Mouse (Mus musculus) forebrain, embryonic 12.5 days (tissue): ENCODE data around the gene Cftr. TPM values are rescaled to one million over a fixed set of nuclear protein-coding genes. Genes with fewer than 3 reads are reported as not detected.

Experiments
- ATAC-seq: fragments of 200-750 bp; cut with Nextera tagmentation; 2 replicates; pipeline ENCODE4 v1.8.0; 2017; ENCODE audit warnings: moderate TSS enrichment; ENCODE audit not compliant: low FRiP score
- H3K27ac ChIP-seq: fragments of 300-500 bp; sonication (generic); 2 replicates; pipeline ENCODE4 v1.5.1; 2016; ENCODE audit warnings: mild to moderate bottlenecking
- H3K27me3 ChIP-seq: fragments of 300-500 bp; sonication (generic); 2 replicates; pipeline ENCODE4 v1.6.1; 2016; ENCODE audit warnings: mild to moderate bottlenecking
- H3K36me3 ChIP-seq: fragments of 300-500 bp; sonication (generic); replicated peaks from 2 replicates; pipeline ENCODE4 v1.6.1; 2016; ENCODE audit warnings: mild to moderate bottlenecking
- H3K4me1 ChIP-seq: fragments of 300-500 bp; sonication (generic); 2 replicates; pipeline ENCODE4 v1.6.1; 2016
- H3K4me2 ChIP-seq: fragments of 300-500 bp; sonication (generic); 2 replicates; pipeline ENCODE4 v1.6.1; 2016; ENCODE audit warnings: mild to moderate bottlenecking, moderate library complexity
- H3K4me3 ChIP-seq: fragments of 300-500 bp; sonication (generic); replicated peaks from 2 replicates; pipeline ENCODE4 v1.5.1; 2016; ENCODE audit warnings: mild to moderate bottlenecking
- H3K9ac ChIP-seq: fragments of 300-500 bp; sonication (generic); 2 replicates; pipeline ENCODE4 v1.6.1; 2016; ENCODE audit warnings: mild to moderate bottlenecking
- H3K9me3 ChIP-seq: fragments of 300-500 bp; sonication (generic); 2 replicates; pipeline ENCODE4 v1.6.1; 2016
- WGBS: fragments of 180-500 bp; shearing (Covaris S2); methylation state at CpG from one replicate; pipeline ENCODE4 v1.1.7; 2016; 5-methylcytosine and 5-hydroxymethylcytosine counted together
- polyA plus RNA-seq: library from polyadenylated mRNA; unstranded; fragments of >200 nt; fragmentation: Nextera tagmentation; extraction: Ambion mirVana; gene quantifications from 2 replicates; pipeline ENCODE4 v1.2.1, GENCODE M21; 2016

Gene Cftr
- polyA plus RNA-seq, 1 experiment from 2014 or later, result 0.24 TPM

- H3K4me3 ChIP-seq, result no peak overlapping the region
Observed at GRCm38 (mm10) chr6:18338307-18338706, 167.8 kb downstream of the Cftr start.

GRCm38 (mm10) chr6:18344272-18344671, 173.8 kb downstream of the Cftr start:
- 94% methylated on average over 2 of the region's 2 CpGs for WGBS
- no peak overlapping the region for H3K4me3 ChIP-seq
- no peak overlapping the region for H3K9ac ChIP-seq
- H3K27ac ChIP-seq, result no peak overlapping the region
- no peak for ATAC-seq
- no peaks in the 10 kb centered on the region for H3K4me1 ChIP-seq
- no peak overlapping the region for H3K4me2 ChIP-seq
- no peaks in the 10 kb centered on the region for H3K27me3 ChIP-seq
- no peaks in the 10 kb centered on the region for H3K9me3 ChIP-seq
- no peaks in the 10 kb centered on the region for H3K36me3 ChIP-seq

More at GRCm38 (mm10) chr6:18338307-18338706, 167.8 kb downstream of the Cftr start:
- no peaks in the 10 kb centered on the region for H3K4me1 ChIP-seq
- H3K4me2 ChIP-seq, result no peak overlapping the region
- no peaks in the 10 kb centered on the region for H3K36me3 ChIP-seq
- no peak overlapping the region for H3K9ac ChIP-seq
- no peaks in the 10 kb centered on the region for H3K9me3 ChIP-seq
- H3K27me3 ChIP-seq, result no peaks in the 10 kb centered on the region
- ATAC-seq, result no peak
- H3K27ac ChIP-seq, result no peak overlapping the region

GRCm38 (mm10) chr6:18349153-18349858, 178.8 kb downstream of the Cftr start:
- 65% methylated on average over 3 of the region's 3 CpGs for WGBS
- H3K4me3 ChIP-seq, result no peak overlapping the region
- no peak overlapping the region for H3K4me2 ChIP-seq
- H3K9ac ChIP-seq, result no peak overlapping the region
- H3K4me1 ChIP-seq, result no peaks in the 10 kb centered on the region
- H3K36me3 ChIP-seq, result no peaks in the 10 kb centered on the region
- no peak overlapping the region for H3K27ac ChIP-seq
- ATAC-seq, result no peak
- H3K27me3 ChIP-seq, result no peaks in the 10 kb centered on the region
- no peaks in the 10 kb centered on the region for H3K9me3 ChIP-seq

GRCm38 (mm10) chr6:18360154-18360553, 189.7 kb downstream of the Cftr start:
- no peak overlapping the region for H3K9ac ChIP-seq
- H3K27ac ChIP-seq, result no peak overlapping the region
- no peaks in the 10 kb centered on the region for H3K9me3 ChIP-seq
- ATAC-seq, result no peak
- 73% methylated on average over 1 of the region's 1 CpGs for WGBS
- no peaks in the 10 kb centered on the region for H3K27me3 ChIP-seq
- H3K4me1 ChIP-seq, result no peaks in the 10 kb centered on the region
- no peak overlapping the region for H3K4me3 ChIP-seq
- no peak overlapping the region for H3K4me2 ChIP-seq
- H3K36me3 ChIP-seq, result no peaks in the 10 kb centered on the region

GRCm38 (mm10) chr6:18360955-18361354, 190.5 kb downstream of the Cftr start:
- Histone ChIP-seq H3K4me2 (no peak overlapping the region), H3K9ac (no peak overlapping the region), H3K4me3 (no peak overlapping the region), H3K27me3 (no peaks in the 10 kb centered on the region), H3K27ac (no peak overlapping the region), H3K9me3 (no peaks in the 10 kb centered on the region), H3K36me3 (no peaks in the 10 kb centered on the region), H3K4me1 (no peaks in the 10 kb centered on the region)
- ATAC-seq, result no peak

GRCm38 (mm10) chr6:18362232-18362631, 191.7 kb downstream of the Cftr start:
- Histone ChIP-seq H3K36me3 (no peaks in the 10 kb centered on the region), H3K27me3 (no peaks in the 10 kb centered on the region), H3K4me3 (no peak overlapping the region), H3K9ac (no peak overlapping the region), H3K9me3 (no peaks in the 10 kb centered on the region), H3K4me2 (no peak overlapping the region), H3K4me1 (no peaks in the 10 kb centered on the region), H3K27ac (no peak overlapping the region)
- ATAC-seq, result no peak
- WGBS, result 88% methylated on average over 5 of the region's 5 CpGs

GRCm38 (mm10) chr6:18369054-18369453, 198.6 kb downstream of the Cftr start:
- Histone ChIP-seq H3K36me3 (0 out of 2 replicates have a peak, but pooled peaks cover 2% of the 10 kb centered on the region), H3K9me3 (no peaks in the 10 kb centered on the region), H3K27me3 (no peaks in the 10 kb centered on the region), H3K4me2 (no peak overlapping the region), H3K4me1 (no peaks in the 10 kb centered on the region), H3K27ac (no peak overlapping the region), H3K4me3 (no peak overlapping the region), H3K9ac (no peak overlapping the region)
- 46% methylated on average over 3 of the region's 3 CpGs for WGBS
- ATAC-seq, result peak; percentile 46; the same call in 1 of the 2 replicates

GRCm38 (mm10) chr6:18369723-18370122, 199.2 kb downstream of the Cftr start:
- no peaks in the 10 kb centered on the region for H3K4me1 ChIP-seq
- H3K9me3 ChIP-seq, result no peaks in the 10 kb centered on the region
- no peak overlapping the region for H3K4me2 ChIP-seq
- H3K9ac ChIP-seq, result no peak overlapping the region
- no peaks in the 10 kb centered on the region for H3K27me3 ChIP-seq
- H3K27ac ChIP-seq, result no peak overlapping the region
- H3K36me3 ChIP-seq, result 0 out of 2 replicates have a peak, but pooled peaks cover 2% of the 10 kb centered on the region
- 81% methylated on average over 4 of the region's 4 CpGs for WGBS
- no peak for ATAC-seq
- H3K4me3 ChIP-seq, result no peak overlapping the region

Other genes starting within 250 kb of the Cftr start
- 0.22 and 0.43 TPM in 2 replicates for gene Wnt2, start 140.1 kb upstream of the Cftr start, polyA plus RNA-seq
- not detected in 2 replicates for gene Asz1, start 61.6 kb upstream of the Cftr start, polyA plus RNA-seq